Mouse (Mus musculus) small intestine, adult 2 months (tissue): ENCODE measurements around the gene Wnt6.

Experiments
- CTCF ChIP-seq: fragments of 200-500 bp; IDR thresholded peaks from 2 replicates; pipeline ENCODE4 v1.5.1; 2012; ENCODE audit warnings: low read depth, mild to moderate bottlenecking, control low read depth, inconsistent platforms, low read length, moderate library complexity, mixed read lengths; ENCODE audit not compliant: insufficient replicate concordance, insufficient read length; ENCODE audit errors: extremely low read depth
- POLR2A ChIP-seq: fragments of 200-500 bp; IDR thresholded peaks from 2 replicates; pipeline ENCODE4 v1.6.1; 2012; ENCODE audit warnings: low read depth, mild to moderate bottlenecking, control low read depth, inconsistent platforms, low read length, moderate library complexity

GRCm38 (mm10) chr1:74775816-74776215, 4.1 kb downstream of the Wnt6 start:
- TF ChIP-seq POLR2A = no peak
- peak; percentile 46; the same call in 1 of the 2 replicates for TF ChIP-seq CTCF
